In genomic region chr7:101317014-101317413, GRCm38 (mm10) we compare ENCODE assay signal across 8 mouse cellular contexts. TPM values are rescaled to one million over a fixed set of nuclear protein-coding genes. Genes with fewer than 3 reads are reported as not detected.
A peak's percentile ranks its signal among the peaks of the same experiment; 100 is the strongest.
DNase-seq lines count a peak whose midpoint lies in the region; ATAC-seq and TF ChIP-seq lines count a peak whose summit lies in the region.

Stard10 (plus strand) TSS chr7:101317086.

- no peak for ATAC-seq in forebrain, postnatal 0 days
- no peak for ATAC-seq in forebrain, embryonic 16.5 days
- ATAC-seq in hindbrain, embryonic 15.5 days (ENCODE audit: low FRiP score, low read depth), result no peak
- no peak for ATAC-seq in liver, postnatal 0 days

- no peak within 1 kb of the TSS for H3K9ac ChIP-seq in forebrain, postnatal 0 days
- H3K9ac ChIP-seq in forebrain, embryonic 16.5 days (replicated peaks; ENCODE audit: low read depth, low read length), result no peak within 1 kb of the TSS
- no peak within 1 kb of the TSS for H3K9ac ChIP-seq in hindbrain, embryonic 15.5 days
- H3K9ac ChIP-seq in liver, postnatal 0 days (replicated peaks), result no peak within 1 kb of the TSS

- 0 out of 2 replicates have a peak, but pooled peaks cover 4% of the 10 kb centered on the region for H3K4me1 ChIP-seq in forebrain, postnatal 0 days (ENCODE audit: insufficient read depth)
- peaks cover 12% of the 10 kb centered on the region for H3K4me1 ChIP-seq in forebrain, embryonic 16.5 days (replicated peaks; ENCODE audit: control insufficient read depth, insufficient read depth, low read length)
- H3K4me1 ChIP-seq in hindbrain, embryonic 15.5 days (replicated peaks), result peaks cover 15% of the 10 kb centered on the region
- H3K4me1 ChIP-seq in liver, postnatal 0 days (ENCODE audit: insufficient read depth), result peaks cover 56% of the 10 kb centered on the region

- TF ChIP-seq EP300 in liver, postnatal 0 days (IDR thresholded peaks at IDR 0.05; ENCODE audit: low read depth), result no peak

- H3K27ac ChIP-seq in forebrain, postnatal 0 days (ENCODE audit: low read depth, low read length), result no peak within 1 kb of the TSS
- no peak within 1 kb of the TSS for H3K27ac ChIP-seq in forebrain, embryonic 16.5 days (ENCODE audit: low read length)
- no peak within 1 kb of the TSS for H3K27ac ChIP-seq in hindbrain, embryonic 15.5 days (replicated peaks)
- peak within 1 kb of the TSS; percentile 52 for H3K27ac ChIP-seq in liver, postnatal 0 days (ENCODE audit: low read depth)

- no peaks in the 10 kb centered on the region for H3K9me3 ChIP-seq in forebrain, postnatal 0 days (ENCODE audit: low read length)
- no peaks in the 10 kb centered on the region for H3K9me3 ChIP-seq in forebrain, embryonic 16.5 days (ENCODE audit: control insufficient read depth, low read length)
- H3K9me3 ChIP-seq in hindbrain, embryonic 15.5 days, result no peaks in the 10 kb centered on the region
- no peaks in the 10 kb centered on the region for H3K9me3 ChIP-seq in liver, postnatal 0 days (ENCODE audit: low read length)

- H3K4me3 ChIP-seq in forebrain, postnatal 0 days (ENCODE audit: low read depth, low read length), result no peak within 1 kb of the TSS
- no peak within 1 kb of the TSS for H3K4me3 ChIP-seq in forebrain, embryonic 16.5 days (replicated peaks; ENCODE audit: low read length)
- H3K4me3 ChIP-seq in hindbrain, embryonic 15.5 days, result no peak within 1 kb of the TSS
- no peak within 1 kb of the TSS for H3K4me3 ChIP-seq in liver, postnatal 0 days (ENCODE audit: low read depth, low read length)

- no peak for TF ChIP-seq CTCF in forebrain, postnatal 0 days (IDR thresholded peaks at IDR 0.05; ENCODE audit: low read depth)
- no peak for TF ChIP-seq CTCF in liver, postnatal 0 days (IDR thresholded peaks at IDR 0.05; ENCODE audit: low read depth)

- no peak within 1 kb of the TSS for H3K4me2 ChIP-seq in forebrain, postnatal 0 days (ENCODE audit: low read depth)
- no peak within 1 kb of the TSS for H3K4me2 ChIP-seq in forebrain, embryonic 16.5 days (ENCODE audit: low read length)
- H3K4me2 ChIP-seq in hindbrain, embryonic 15.5 days, result no peak within 1 kb of the TSS
- H3K4me2 ChIP-seq in liver, postnatal 0 days (ENCODE audit: low read depth, low read length), result no peak within 1 kb of the TSS

- 0 out of 2 replicates have a peak, but pooled peaks cover 4% of the 10 kb centered on the region for H3K27me3 ChIP-seq in forebrain, postnatal 0 days (ENCODE audit: insufficient read depth, low read length)
- no peaks in the 10 kb centered on the region; the same call in 1 of the 2 replicates for H3K27me3 ChIP-seq in forebrain, embryonic 16.5 days (replicated peaks; ENCODE audit: control insufficient read depth, insufficient read depth, low read length)
- H3K27me3 ChIP-seq in hindbrain, embryonic 15.5 days, result peaks cover 7% of the 10 kb centered on the region
- no peaks in the 10 kb centered on the region for H3K27me3 ChIP-seq in liver, postnatal 0 days (ENCODE audit: insufficient read depth, low read length)

- DNase-seq in forebrain, postnatal 0 days, result no peak
- DNase-seq in thymus, postnatal 0 days (ENCODE audit: low spot score), result no peak
- DNase-seq in thymus, postnatal 14 days, result no peak
- DNase-seq in liver, postnatal 0 days, result no peak
- no peak for DNase-seq in cerebellum, postnatal 10 days
- DNase-seq in retina, postnatal 1 day, result no peak

- no peaks in the 10 kb centered on the region for H3K36me3 ChIP-seq in forebrain, postnatal 0 days (ENCODE audit: insufficient read depth)
- H3K36me3 ChIP-seq in forebrain, embryonic 16.5 days (ENCODE audit: control insufficient read depth, insufficient read depth), result no peaks in the 10 kb centered on the region
- H3K36me3 ChIP-seq in hindbrain, embryonic 15.5 days, result no peaks in the 10 kb centered on the region
- H3K36me3 ChIP-seq in liver, postnatal 0 days (replicated peaks; ENCODE audit: insufficient read depth, low read length), result no peaks in the 10 kb centered on the region

- WGBS in forebrain, postnatal 0 days, result 88% methylated on average over 3 of the region's 3 CpGs
- 91% methylated on average over 3 of the region's 3 CpGs for WGBS in forebrain, embryonic 16.5 days
- WGBS in hindbrain, embryonic 15.5 days, result 73% methylated on average over 3 of the region's 3 CpGs
- WGBS in liver, postnatal 0 days (ENCODE audit: insufficient replicate concordance), result 62% methylated on average over 3 of the region's 3 CpGs

RNA-seq across cellular contexts. Expression of gene Stard10, which starts in this region (rescaled TPM):
- 17.3 and 24.5 TPM in 2 replicates for total RNA-seq in forebrain, postnatal 0 days (2014; rRNA removed)
- polyA plus RNA-seq in forebrain, postnatal 0 days (2015; fragmentation: Nextera tagmentation; extraction: Ambion mirVana), result 11.0 and 12.2 TPM in 2 replicates
- polyA plus RNA-seq in forebrain, embryonic 16.5 days (2015; fragmentation: Nextera tagmentation; extraction: Ambion mirVana), result 6.1 and 6.2 TPM in 2 replicates
- 12.3 and 14.6 TPM in 2 replicates for polyA plus RNA-seq in thymus, postnatal 0 days (2015; fragmentation: Nextera tagmentation; extraction: Ambion mirVana)
- polyA plus RNA-seq in hindbrain, embryonic 15.5 days (2015; fragmentation: Nextera tagmentation; extraction: Ambion mirVana), result 10.8 and 11.8 TPM in 2 replicates
- 361 and 384 TPM in 2 replicates for polyA plus RNA-seq in liver, postnatal 0 days (2015; fragmentation: Nextera tagmentation; extraction: Ambion mirVana)

Comparison
In these comparisons a context has a peak if more than half of its experiments do, and no peak if none do; other contexts are left out.
1. RNA of gene Stard10 (polyA plus RNA-seq): 361 to 384 TPM in liver, postnatal 0 days; 12.3 to 14.6 TPM in thymus, postnatal 0 days, 10.8 to 11.8 TPM in hindbrain, embryonic 15.5 days, 11.0 to 12.2 TPM in forebrain, postnatal 0 days and 6.1 to 6.2 TPM in forebrain, embryonic 16.5 days; every median in the first group is over 10 times any median in the second.